Comparison of ENCODE assay signal across 8 mouse cellular contexts in genomic region chr9:32635627-32636385, GRCm38 (mm10). TPM values are rescaled to one million over a fixed set of nuclear protein-coding genes. Genes with fewer than 3 reads are reported as not detected.
DNase-seq lines count a peak whose midpoint lies in the region; ATAC-seq and TF ChIP-seq lines count a peak whose summit lies in the region.

Ets1 (plus strand) TSS chr9:32636221.

- peak within 1 kb of the TSS; percentile 36; the same call in 1 of the 2 replicates for H3K4me2 ChIP-seq in neural tube, embryonic 12.5 days (replicated peaks)

- no peaks in the 10 kb centered on the region for H3K36me3 ChIP-seq in liver, adult 2 months (ENCODE audit: control insufficient read depth, insufficient read depth, low read length)
- no peaks in the 10 kb centered on the region for H3K36me3 ChIP-seq in neural tube, embryonic 12.5 days

- H3K4me3 ChIP-seq in liver, adult 2 months (ENCODE audit: insufficient read depth, low read depth, low read length) = peak within 1 kb of the TSS; percentile 24; the same call in 1 of the 2 replicates
- no peak within 1 kb of the TSS for H3K4me3 ChIP-seq in neural tube, embryonic 12.5 days

- 2% methylated on average over 10 of the region's 10 CpGs for WGBS in liver, adult 2 months
- 2% methylated on average over 10 of the region's 10 CpGs for WGBS in neural tube, embryonic 12.5 days

- intact Hi-C loops in gastrocnemius, postnatal 36 days (cut with DNase I) = no loop called here

- no peaks in the 10 kb centered on the region for H3K27me3 ChIP-seq in liver, adult 2 months (ENCODE audit: control insufficient read depth, insufficient read depth, low read length)
- peaks cover 22% of the 10 kb centered on the region for H3K27me3 ChIP-seq in neural tube, embryonic 12.5 days (replicated peaks)

- H3K4me1 ChIP-seq in liver, adult 2 months (ENCODE audit: control insufficient read depth, insufficient read depth, low read length) = no peaks in the 10 kb centered on the region
- no peaks in the 10 kb centered on the region for H3K4me1 ChIP-seq in neural tube, embryonic 12.5 days

- TF ChIP-seq CTCF in liver, adult 2 months (IDR thresholded peaks at IDR 0.05; ENCODE audit: low read depth, low read length) = no peak

- ATAC-seq in neural tube, embryonic 12.5 days (ENCODE audit: low FRiP score, low read depth) = no peak

- peak within 1 kb of the TSS; percentile 41; the same call in 1 of the 2 replicates for H3K27ac ChIP-seq in liver, adult 2 months (replicated peaks; ENCODE audit: insufficient read depth, low read depth, low read length)
- H3K27ac ChIP-seq in neural tube, embryonic 12.5 days = no peak within 1 kb of the TSS

- peak within 1 kb of the TSS; percentile 30; the same call in 1 of the 2 replicates for H3K9ac ChIP-seq in liver, adult 2 months (ENCODE audit: low read depth, low read length)
- H3K9ac ChIP-seq in neural tube, embryonic 12.5 days = no peak within 1 kb of the TSS

- no peak for TF ChIP-seq POLR2A in liver, adult 2 months (IDR thresholded peaks at IDR 0.05; ENCODE audit: extremely low read depth, insufficient read depth, low read length)

- no peak for DNase-seq in layer of hippocampus, postnatal 14 days (ENCODE audit: low spot score in 2 of 2)
- no peak for DNase-seq in layer of hippocampus, adult 9-11 months
- DNase-seq in adrenal gland, postnatal 4 days (ENCODE audit: low spot score in 2 of 2) = no peak
- DNase-seq in gastrocnemius, postnatal 36 days = no peak
- peak; percentile 20 for DNase-seq in induced T-regulatory cell, adult 2 months (ENCODE audit: low read depth)
- no peak for DNase-seq in liver, adult 2 months (ENCODE audit: extremely low read depth, low read depth, low spot score)
- no peak for DNase-seq in Muller cell, postnatal 12 days (ENCODE audit: inconsistent ontology term)

- no peaks in the 10 kb centered on the region for H3K9me3 ChIP-seq in neural tube, embryonic 12.5 days

- no peaks in the 10 kb centered on the region for H3K79me2 ChIP-seq in liver, adult 2 months (ENCODE audit: control insufficient read depth, insufficient read depth, low read length)

RNA-seq across cellular contexts. Expression of gene Ets1, which starts in this region (rescaled TPM):
- 10 to 100 TPM; 16.4 to 19.0 TPM for total RNA-seq in layer of hippocampus, postnatal 14 days (2021)
- 10 to 100 TPM; 58.6 to 60.8 TPM for total RNA-seq in adrenal gland, postnatal 4 days (2021)
- total RNA-seq in gastrocnemius, postnatal 36 days (2021) = 10 to 100 TPM; 17.2 to 17.4 TPM
- total RNA-seq in liver, adult 2 months (2014; rRNA removed) = 18.8 and 20.1 TPM in 2 replicates
- polyA plus RNA-seq in liver, adult 2 months (2012; rRNA removed) = 5.1 and 7.6 TPM in 2 replicates
- 32.8 and 36.6 TPM in 2 replicates for polyA plus RNA-seq in neural tube, embryonic 12.5 days (2016; fragmentation: Nextera tagmentation; extraction: Ambion mirVana)
